Mouse (Mus musculus): ENCODE results near the gene Tecta.

The Tecta gene

GRCm38 (mm10) chr9:42399829-42400228 is at the start of gene Tecta:
Gene Tecta, minus strand, starts transcription at chr9:42399929.
- ATAC-seq (ENCODE audit: low TSS enrichment), result no peak

DNA sequence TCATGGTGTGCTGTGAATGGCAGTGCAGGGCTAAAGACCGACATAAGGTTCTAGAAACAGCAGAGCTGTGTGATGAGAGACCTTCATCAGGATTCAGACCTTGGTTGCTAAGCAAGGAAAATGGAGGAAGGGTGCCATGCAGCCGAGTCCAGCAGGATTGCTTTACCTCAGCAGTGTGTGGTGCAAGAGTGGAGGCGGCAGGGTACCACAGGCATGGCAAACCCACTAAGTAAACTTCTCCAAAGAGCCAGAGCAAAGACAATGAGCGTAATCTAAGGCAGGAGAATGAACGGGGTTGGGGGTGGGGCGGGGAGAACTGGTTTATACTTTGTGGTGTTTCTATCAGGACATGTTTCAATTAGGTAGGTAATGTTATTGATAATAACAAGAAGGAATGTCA is 49.3 kb upstream of the Tecta start:
- ATAC-seq (ENCODE audit: low TSS enrichment), result no peak

- peak; percentile 73; the same call in 1 of the 2 replicates for ATAC-seq (ENCODE audit: low TSS enrichment)
Observed at GRCm38 (mm10) chr9:42442100-42442499, 42.4 kb upstream of the Tecta start.

DNA sequence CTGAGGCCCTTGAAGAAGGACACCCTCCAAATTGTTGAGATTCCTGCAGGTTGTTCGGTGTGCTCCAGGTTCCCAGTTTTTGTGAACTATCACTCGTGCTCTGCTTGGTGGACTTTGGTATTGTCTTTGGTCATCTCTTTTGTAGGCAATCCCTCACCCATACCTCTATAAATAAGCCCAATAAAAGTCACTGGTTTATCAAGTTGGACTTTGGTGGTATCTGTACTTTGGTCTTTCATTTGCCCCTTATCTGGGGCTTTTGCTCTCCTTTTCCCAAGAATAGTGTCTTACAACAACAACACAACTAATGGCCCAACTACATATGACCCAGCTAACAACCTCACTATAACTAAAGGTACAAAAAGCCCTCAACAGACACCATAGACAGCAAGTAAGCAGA is 41.5 kb upstream of the Tecta start:
- no peak for ATAC-seq (ENCODE audit: low TSS enrichment)

GRCm38 (mm10) chr9:42439446-42439845 is 39.7 kb upstream of the Tecta start:
- no peak for ATAC-seq (ENCODE audit: low TSS enrichment)

DNA sequence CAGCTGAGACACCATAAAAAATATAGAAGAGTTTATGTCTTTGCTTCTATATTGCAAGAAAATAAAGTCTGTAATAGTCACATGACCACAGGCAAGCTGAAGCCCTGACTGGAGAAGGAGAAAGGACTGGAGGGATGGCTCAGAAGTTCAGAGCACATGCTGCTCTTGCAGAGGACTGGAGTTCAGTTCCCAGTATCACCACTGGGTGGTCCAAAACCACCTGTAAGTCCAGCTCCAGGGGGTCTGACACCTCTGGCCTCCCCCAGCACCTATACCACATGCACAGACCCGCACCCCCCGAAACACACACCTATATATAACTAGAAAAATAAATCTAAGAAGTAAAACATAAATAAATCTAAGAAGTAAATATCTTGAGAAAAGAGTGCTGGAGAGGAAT is 32.4 kb upstream of the Tecta start:
- ATAC-seq (ENCODE audit: low TSS enrichment), result no peak

- no peak for ATAC-seq (ENCODE audit: low TSS enrichment)
Observed at GRCm38 (mm10) chr9:42431606-42432005, 31.9 kb upstream of the Tecta start.

GRCm38 (mm10) chr9:42428060-42428924 is 28.6 kb upstream of the Tecta start:
- ATAC-seq (ENCODE audit: low TSS enrichment), result peak; percentile 71

GRCm38 (mm10) chr9:42426661-42427358 is 27.1 kb upstream of the Tecta start:
- ATAC-seq (ENCODE audit: low TSS enrichment), result no peak

DNA sequence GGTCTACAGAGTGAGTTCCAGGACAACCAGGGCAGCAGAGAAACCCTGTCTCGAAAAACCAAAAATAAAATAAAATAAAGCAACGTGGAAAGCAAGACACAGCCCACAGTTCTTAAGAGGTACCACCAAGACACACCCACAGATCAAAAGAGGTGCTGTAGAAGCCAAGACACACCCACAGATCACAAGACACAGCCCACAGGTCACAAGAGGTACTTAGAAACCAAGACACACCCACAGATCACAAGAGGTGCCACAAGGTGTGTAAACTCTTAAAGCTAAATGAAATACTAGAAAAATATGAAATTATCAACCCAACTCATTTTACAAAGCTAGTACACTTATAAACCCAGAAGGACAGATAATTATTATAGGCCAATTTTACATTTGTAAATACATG is 23.9 kb upstream of the Tecta start:
- no peak for ATAC-seq (ENCODE audit: low TSS enrichment)

DNA sequence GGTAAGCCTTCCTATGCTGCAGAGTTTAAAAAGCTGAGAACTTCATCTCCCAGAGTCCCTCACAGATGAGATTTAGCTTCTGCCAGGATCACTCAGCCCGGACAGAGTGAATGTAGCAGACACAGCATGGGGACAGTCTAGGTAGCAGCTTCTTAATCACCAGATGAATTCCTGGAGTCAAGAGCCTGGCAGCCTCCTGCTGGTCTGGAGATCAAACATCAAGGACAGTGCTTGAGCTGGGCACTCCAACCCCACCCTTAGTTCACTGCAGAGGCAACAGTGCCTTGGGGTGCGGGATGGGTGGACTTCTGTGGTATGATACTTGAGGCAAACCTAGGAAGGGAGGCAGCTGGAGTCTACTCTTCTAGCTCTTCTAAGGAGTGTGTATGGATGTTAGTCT is 20.0 kb upstream of the Tecta start:
- no peak for ATAC-seq (ENCODE audit: low TSS enrichment)

DNA sequence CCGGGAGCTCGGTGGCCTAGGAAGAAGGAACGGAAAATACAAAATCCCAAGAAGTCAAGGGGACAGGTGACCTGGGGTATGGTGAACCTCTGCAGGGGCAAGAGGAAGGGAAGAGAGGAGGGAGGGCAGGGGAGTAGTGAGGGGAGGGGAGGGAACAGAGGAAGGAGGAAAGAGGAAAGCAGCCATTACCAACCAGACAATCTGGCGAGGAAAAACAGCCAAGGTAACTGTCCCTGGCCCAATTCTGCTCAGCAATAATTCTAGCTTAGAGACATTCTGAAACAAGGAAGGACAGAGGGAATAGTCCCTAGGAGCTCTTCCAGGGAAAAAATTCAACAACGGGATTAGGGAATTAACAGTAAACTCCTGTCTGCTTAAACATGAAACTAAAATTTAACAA is 19.1 kb upstream of the Tecta start:
- no peak for ATAC-seq (ENCODE audit: low TSS enrichment)

DNA sequence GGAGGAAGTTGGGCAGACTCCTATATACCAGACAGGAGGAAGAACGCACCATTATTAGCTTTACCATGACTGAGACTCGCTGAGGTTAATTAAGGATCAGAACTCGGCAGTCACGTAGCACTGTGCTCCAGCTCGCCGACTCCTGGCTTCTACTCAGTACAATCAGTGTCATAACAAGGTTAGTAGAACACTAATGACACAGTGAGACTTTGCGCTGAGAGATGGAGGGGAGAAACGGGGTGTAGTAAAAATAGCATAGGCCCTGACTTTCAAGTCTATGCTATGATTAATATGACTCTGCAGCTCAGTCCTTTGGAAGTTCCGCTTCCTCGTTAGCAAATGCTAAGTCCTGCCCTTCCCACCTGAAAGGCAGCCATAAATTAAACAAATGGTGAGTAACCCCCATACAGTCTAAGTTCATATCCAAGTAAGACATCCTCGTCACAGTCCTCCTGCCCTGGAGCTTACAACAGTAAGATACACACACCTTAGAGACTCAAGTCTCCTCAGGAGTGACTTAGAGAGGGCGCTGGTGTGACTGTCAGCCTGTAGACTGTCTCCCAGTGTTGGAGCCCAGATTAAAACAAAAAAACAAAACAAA is 17.7 kb upstream of the Tecta start:
- no peak for ATAC-seq (ENCODE audit: low TSS enrichment)

- no peak for ATAC-seq (ENCODE audit: low TSS enrichment)
Observed at GRCm38 (mm10) chr9:42415184-42415583, 15.5 kb upstream of the Tecta start.

DNA sequence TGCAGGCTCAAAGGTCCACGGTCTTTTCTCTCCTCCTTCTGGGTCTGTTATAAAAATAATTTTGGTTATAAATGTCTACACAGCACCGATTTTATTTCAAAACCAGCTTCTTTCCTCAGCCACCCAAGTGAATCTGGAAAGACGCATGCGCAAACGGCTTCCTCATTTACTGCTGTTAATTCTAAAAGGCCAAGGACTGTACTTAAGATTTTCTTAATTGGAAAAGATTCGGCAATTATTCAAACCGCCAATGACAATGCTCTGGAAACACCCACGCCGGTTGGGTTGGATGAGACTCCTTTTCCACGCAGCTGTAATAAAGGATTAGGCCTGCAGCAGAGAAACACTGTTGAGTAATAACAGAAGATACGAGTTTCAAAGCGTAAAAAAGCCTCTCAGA is 13.6 kb upstream of the Tecta start:
- ATAC-seq (ENCODE audit: low TSS enrichment), result no peak

DNA sequence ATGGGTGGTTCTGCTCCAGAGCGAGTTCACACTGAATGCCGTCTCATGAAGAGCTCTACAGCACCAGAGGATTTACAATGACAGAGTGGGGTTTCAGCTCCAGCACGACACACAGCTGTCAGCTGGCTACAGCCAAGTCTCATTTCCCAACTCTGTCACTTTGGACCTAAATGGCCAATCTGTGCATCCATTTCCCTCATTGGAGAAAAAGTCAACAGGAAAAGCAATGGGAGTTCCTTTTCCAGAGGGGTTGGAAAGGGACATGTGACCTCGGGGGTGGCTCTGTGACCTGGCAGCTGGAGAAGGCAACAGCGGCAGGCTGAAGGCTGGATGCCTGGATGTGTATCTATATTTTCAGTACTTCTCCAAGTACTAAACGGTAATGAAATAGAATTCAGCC is 11.6 kb upstream of the Tecta start:
- no peak for ATAC-seq (ENCODE audit: low TSS enrichment)

DNA sequence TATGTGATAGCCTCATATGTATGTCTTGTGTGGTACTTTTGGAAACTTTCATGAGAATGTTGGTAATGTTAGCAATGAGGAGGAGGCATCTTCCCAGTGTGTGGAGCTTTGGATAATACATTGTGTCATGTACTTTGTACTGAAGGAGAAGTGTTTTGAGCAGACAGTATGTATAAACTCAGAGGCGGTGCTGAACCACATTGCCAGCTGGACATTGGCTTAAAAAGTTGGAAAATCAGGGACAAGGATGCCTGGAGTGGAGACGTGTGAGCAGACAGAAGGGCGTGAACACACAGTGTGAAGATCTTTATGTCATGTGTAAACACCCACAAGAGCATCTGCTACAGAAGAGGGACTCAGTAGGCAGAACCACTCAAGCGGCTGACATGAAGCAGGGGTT is 6.0 kb upstream of the Tecta start:
- peak; percentile 88 for ATAC-seq (ENCODE audit: low TSS enrichment)

DNA sequence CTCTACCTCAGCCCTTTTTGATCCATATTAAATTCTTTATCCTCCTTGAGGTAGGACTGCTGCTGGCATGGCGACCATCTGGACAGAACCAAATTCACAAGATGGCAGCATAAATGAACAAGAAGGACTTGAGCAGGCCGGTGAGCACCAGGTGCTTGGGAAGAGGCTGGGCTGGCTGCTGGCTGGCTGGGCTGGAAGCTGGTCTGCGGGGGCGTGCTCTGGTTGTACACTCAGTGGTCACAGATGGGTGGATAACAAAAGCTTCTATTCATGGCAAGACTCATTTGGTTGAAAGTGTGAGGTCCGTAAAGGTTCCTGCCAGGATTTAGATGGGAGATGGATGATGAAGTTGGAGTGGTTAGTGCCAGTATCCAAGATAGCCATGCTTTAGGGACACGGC is 1.8 kb upstream of the Tecta start:
- ATAC-seq (ENCODE audit: low TSS enrichment), result no peak

DNA sequence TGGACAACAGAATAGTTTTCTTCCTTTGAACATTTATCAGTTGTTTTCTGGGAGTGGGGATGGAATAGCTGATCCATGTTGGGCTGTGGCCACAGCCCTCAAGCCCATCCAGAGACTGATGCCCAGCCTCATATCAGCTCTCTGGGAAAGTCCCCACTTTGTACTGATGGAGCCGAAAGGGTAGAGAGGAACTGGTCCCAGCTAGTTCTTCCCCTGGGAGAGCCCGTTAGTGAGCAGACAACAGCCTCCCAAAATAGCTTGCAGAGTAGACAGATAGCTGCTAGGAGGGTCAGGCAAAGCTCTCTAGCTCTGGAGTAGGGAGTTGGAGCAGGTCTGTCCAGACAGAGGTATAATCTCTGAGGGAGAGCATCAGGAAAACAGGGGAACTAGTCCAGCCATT is 3.6 kb downstream of the Tecta start:
- no peak for ATAC-seq (ENCODE audit: low TSS enrichment)

DNA sequence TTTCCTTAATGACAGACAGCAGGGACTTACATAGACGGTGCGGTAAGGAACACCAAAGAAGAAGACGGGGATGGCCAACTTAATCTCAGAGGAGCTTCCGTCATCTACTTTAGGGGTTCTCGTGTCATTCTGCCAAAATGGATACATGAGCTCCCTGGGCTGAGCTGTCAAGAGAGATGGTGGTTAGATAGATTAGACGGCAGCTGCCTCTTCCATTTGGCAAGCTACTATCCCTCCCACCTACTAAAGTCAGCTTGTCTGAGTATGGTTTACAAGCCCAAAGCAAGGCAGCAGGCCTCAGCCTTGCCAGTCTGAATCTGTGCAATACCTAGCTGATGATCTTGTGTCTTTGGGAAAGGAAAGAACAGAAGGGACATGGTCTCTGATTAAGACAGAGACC is 4.8 kb downstream of the Tecta start:
- peak; percentile 44; the same call in 1 of the 2 replicates for ATAC-seq (ENCODE audit: low TSS enrichment)

- peak; percentile 87 for ATAC-seq (ENCODE audit: low TSS enrichment)
Observed at GRCm38 (mm10) chr9:42394321-42394720, 5.4 kb downstream of the Tecta start.

GRCm38 (mm10) chr9:42392927-42393326 is 6.8 kb downstream of the Tecta start:
- no peak for ATAC-seq (ENCODE audit: low TSS enrichment)

DNA sequence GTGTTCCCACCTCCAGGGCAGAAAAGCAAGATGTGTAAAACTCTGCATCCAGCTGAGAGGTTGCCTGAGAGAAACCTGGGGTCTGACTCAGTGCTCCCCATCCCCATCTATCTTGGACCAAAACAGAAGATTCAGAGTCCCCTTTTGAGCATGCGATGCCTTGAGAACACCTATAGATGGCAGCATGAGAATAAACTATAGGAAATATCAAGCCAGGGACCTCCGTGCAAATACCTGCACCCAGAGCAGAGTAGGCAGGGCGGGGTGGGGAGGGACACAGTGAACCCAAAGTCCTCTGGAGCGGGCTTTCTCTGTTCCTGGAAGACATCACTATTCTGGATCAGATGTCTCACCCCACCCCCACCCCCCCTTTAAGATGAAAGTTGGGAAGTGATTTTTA is 11.2 kb downstream of the Tecta start:
- ATAC-seq (ENCODE audit: low TSS enrichment), result peak; percentile 64; the same call in 1 of the 2 replicates

Measured in frontal cortex, adult (tissue).